Mouse (Mus musculus) liver, adult 2 months (tissue): ENCODE data around the gene Glis3.

Experiments
- CTCF ChIP-seq: fragments of 200-500 bp; IDR thresholded peaks from 2 replicates; pipeline ENCODE4 v1.5.1; 2011; ENCODE audit warnings: low read depth, low read length, control low read depth
- POLR2A ChIP-seq: fragments of 200-500 bp; IDR thresholded peaks from 2 replicates; pipeline ENCODE4 v1.6.1; 2011; ENCODE audit warnings: low read length, control low read depth; ENCODE audit not compliant: insufficient read depth; ENCODE audit errors: extremely low read depth

DNA sequence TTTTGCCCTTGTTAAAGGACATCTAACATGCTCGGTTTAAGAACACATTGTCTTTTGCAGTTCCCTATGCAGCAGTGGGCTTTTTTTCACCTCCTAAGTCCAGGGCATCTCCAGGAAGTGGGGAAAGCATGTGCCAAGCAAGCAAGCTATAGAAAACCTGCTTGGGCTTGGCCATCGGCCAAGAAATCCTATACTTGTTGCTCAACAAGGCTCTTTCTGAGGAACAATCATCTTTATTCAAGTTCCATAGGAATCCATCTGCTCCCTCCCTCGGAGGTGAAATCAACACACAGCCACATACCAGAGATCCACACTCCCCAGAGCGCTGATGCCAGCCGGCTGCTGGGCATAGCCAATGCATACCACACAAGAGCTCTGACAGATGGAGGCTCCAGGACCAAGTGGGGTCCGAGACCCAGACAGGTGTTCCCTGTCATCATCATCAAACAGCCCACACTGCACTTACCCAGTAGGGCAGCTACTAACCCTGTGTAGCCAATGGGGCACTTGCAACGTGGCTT is 39.0 kb downstream of the Glis3 start:
- TF ChIP-seq CTCF (no peak), POLR2A (no peak)
